Mouse (Mus musculus) lung, adult 2 months (tissue): Measurements from ENCODE around the gene Styx. TPM values are rescaled to one million over a fixed set of nuclear protein-coding genes. Genes with fewer than 3 reads are reported as not detected.

ENCODE experiments used
- DNase-seq: peaks from one replicate; pipeline ENCODE4 v3.0.0; 2022
- H3K4me1 ChIP-seq: fragments of 200-500 bp; 2 replicates; pipeline ENCODE4 v1.6.1; 2011; ENCODE audit warnings: low read length; ENCODE audit not compliant: control insufficient read depth, insufficient read depth
- H3K4me3 ChIP-seq: fragments of 200-500 bp; replicated peaks from 2 replicates; pipeline ENCODE3; 2011; ENCODE audit warnings: low read depth, mild to moderate bottlenecking, control low read depth, low read length; ENCODE audit errors: extremely low read depth
- CTCF ChIP-seq: fragments of 200-500 bp; IDR thresholded peaks from 2 replicates; pipeline ENCODE4 v1.5.1; 2011; ENCODE audit warnings: mild to moderate bottlenecking, low read length, control low read depth; ENCODE audit not compliant: insufficient read depth
- POLR2A ChIP-seq: fragments of 200-500 bp; IDR thresholded peaks from 2 replicates; pipeline ENCODE4 v1.6.1; 2011; ENCODE audit warnings: low read depth, mild to moderate bottlenecking, control low read depth, low read length, borderline replicate concordance; ENCODE audit errors: extremely low read depth
- WGBS: fragments of 180-500 bp; shearing (Covaris S2); methylation state at CpG from one replicate; pipeline ENCODE4 v1.1.7; 2018; 5-methylcytosine and 5-hydroxymethylcytosine counted together
- polyA plus RNA-seq: library from polyadenylated mRNA; depleted of rRNA; stranded (reverse); fragments of >200 nt; gene quantifications from 2 replicates; pipeline ENCODE4 v1.2.3, GENCODE M21; 2012

Styx gene
- polyA plus RNA-seq, 1 experiment = 6.4 TPM

- Histone ChIP-seq H3K4me3 (no peak overlapping the region), H3K4me1 (peaks cover 14% of the 10 kb centered on the region)
- WGBS = 40% methylated on average over 3 of the region's 3 CpGs
- TF ChIP-seq POLR2A (no peak), CTCF (no peak)
- no peak for DNase-seq
Measured at GRCm38 (mm10) chr14:45446777-45447176, 95.9 kb downstream of the Styx start.

GRCm38 (mm10) chr14:45451090-45451489 lies 100.2 kb downstream of the Styx start:
- WGBS = 51% methylated on average over 2 of the region's 2 CpGs
- no peak for TF ChIP-seq POLR2A
- TF ChIP-seq CTCF = no peak
- Histone ChIP-seq H3K4me1 (peaks cover 14% of the 10 kb centered on the region), H3K4me3 (no peak overlapping the region)
- no peak for DNase-seq

- Histone ChIP-seq H3K4me3 (no peak overlapping the region), H3K4me1 (peaks cover 16% of the 10 kb centered on the region)
- TF ChIP-seq CTCF = no peak
- TF ChIP-seq POLR2A = no peak
- no peak for DNase-seq
- whole genome bisulfite sequencing = 46% methylated on average over 4 of the region's 4 CpGs
Measured at GRCm38 (mm10) chr14:45452148-45452547, 101.3 kb downstream of the Styx start.

- Histone ChIP-seq H3K4me3 (no peak overlapping the region), H3K4me1 (peaks cover 18% of the 10 kb centered on the region)
- TF ChIP-seq POLR2A (no peak), CTCF (no peak)
- DNase-seq = no peak
- WGBS = 16% methylated on average over 11 of the region's 11 CpGs
Measured at GRCm38 (mm10) chr14:45452861-45453512, 102.1 kb downstream of the Styx start.

- Histone ChIP-seq H3K4me1 (peaks cover 18% of the 10 kb centered on the region), H3K4me3 (no peak overlapping the region)
- no peak for DNase-seq
- TF ChIP-seq CTCF (no peak), POLR2A (no peak)
- 72% methylated on average over 5 of the region's 5 CpGs for WGBS
Measured at GRCm38 (mm10) chr14:45453538-45454233, 102.8 kb downstream of the Styx start.

GRCm38 (mm10) chr14:45455651-45456501 lies 105.0 kb downstream of the Styx start:
- TF ChIP-seq CTCF (no peak), POLR2A (no peak)
- WGBS = 36% methylated on average over 12 of the region's 12 CpGs
- DNase-seq = no peak

GRCm38 (mm10) chr14:45456502-45456846 lies 105.6 kb downstream of the Styx start:
- TF ChIP-seq POLR2A = no peak
- no peak for TF ChIP-seq CTCF
- peaks cover 20% of the 10 kb centered on the region for H3K4me1 ChIP-seq
- H3K4me3 ChIP-seq = no peak overlapping the region
- no peak for DNase-seq
- WGBS = 0% methylated on average over 1 of the region's 1 CpGs

More at GRCm38 (mm10) chr14:45455651-45456501, 105.0 kb downstream of the Styx start:
- no peak overlapping the region for H3K4me3 ChIP-seq
- peaks cover 18% of the 10 kb centered on the region for H3K4me1 ChIP-seq

- H3K4me3 ChIP-seq = no peak overlapping the region
- peaks cover 21% of the 10 kb centered on the region for H3K4me1 ChIP-seq
- TF ChIP-seq CTCF = no peak
- TF ChIP-seq POLR2A = no peak
- no peak for DNase-seq
- 63% methylated on average over 9 of the region's 9 CpGs for WGBS
Measured at GRCm38 (mm10) chr14:45457003-45457402, 106.1 kb downstream of the Styx start.

GRCm38 (mm10) chr14:45459877-45460276 lies 109.0 kb downstream of the Styx start:
- WGBS = 83% methylated on average over 14 of the region's 14 CpGs
- H3K4me1 ChIP-seq = peaks cover 23% of the 10 kb centered on the region
- no peak for TF ChIP-seq POLR2A
- no peak for TF ChIP-seq CTCF
- DNase-seq = no peak
- no peak overlapping the region for H3K4me3 ChIP-seq

- DNase-seq = no peak
- 91% methylated on average over 10 of the region's 10 CpGs for WGBS
- Histone ChIP-seq H3K4me3 (no peak overlapping the region), H3K4me1 (peaks cover 23% of the 10 kb centered on the region)
- TF ChIP-seq CTCF (no peak), POLR2A (no peak)
Measured at GRCm38 (mm10) chr14:45460491-45460890, 109.6 kb downstream of the Styx start.
